Mouse (Mus musculus) midbrain, embryonic 10.5 days (tissue): ENCODE data around the gene 1700067P10Rik. TPM values are rescaled to one million over a fixed set of nuclear protein-coding genes. Genes with fewer than 3 reads are reported as not detected.

Source experiments
- polyA plus RNA-seq: library from polyadenylated mRNA; unstranded; fragments of >200 nt; fragmentation: Nextera tagmentation; extraction: Ambion mirVana; gene quantifications from 2 replicates; pipeline ENCODE4 v1.2.1, GENCODE M21; 2016

Gene 1700067P10Rik
- polyA plus RNA-seq, 1 experiment from 2014 or later: not detected

Other genes starting within 250 kb of the 1700067P10Rik start
- gene Foxp4, start 164.7 kb upstream of the 1700067P10Rik start, polyA plus RNA-seq: 21.8 and 25.5 TPM in 2 replicates
- gene 1700122O11Rik, start 51.0 kb upstream of the 1700067P10Rik start, polyA plus RNA-seq: not detected in 2 replicates
- gene 9830107B12Rik, start 56.9 kb downstream of the 1700067P10Rik start, polyA plus RNA-seq: not detected in 2 replicates
- gene A530064D06Rik, start 78.0 kb downstream of the 1700067P10Rik start, polyA plus RNA-seq: not detected in 2 replicates
- gene Trem1, start 143.4 kb downstream of the 1700067P10Rik start, polyA plus RNA-seq: not detected in 2 replicates
- gene Trem3, start 158.5 kb downstream of the 1700067P10Rik start, polyA plus RNA-seq: not detected in 2 replicates
- gene Treml4, start 175.0 kb downstream of the 1700067P10Rik start, polyA plus RNA-seq: 0.20 and 0.32 TPM in 2 replicates
- 0.24 and 0.53 TPM in 2 replicates for gene Treml2, start 210.2 kb downstream of the 1700067P10Rik start, polyA plus RNA-seq
- 0.06 TPM in 1 of 2 replicates, not detected in the other for gene B430306N03Rik, start 226.8 kb downstream of the 1700067P10Rik start, polyA plus RNA-seq